Mouse (Mus musculus): Measurements from ENCODE around the gene Pknox1. TPM values are rescaled to one million over a fixed set of nuclear protein-coding genes. Genes with fewer than 3 reads are reported as not detected.
"Not testable (repeated sequence)": the region's sequence is repeated elsewhere in the genome, so short reads cannot be mapped to it uniquely, and the experiment has no call there.

The Pknox1 gene
- polyA plus RNA-seq, 1 experiment from 2014 or later: 36.7 TPM

GRCm38 (mm10) chr17:31580344-31580743, 15.8 kb downstream of the Pknox1 start:
- no peak for ATAC-seq (ENCODE audit: low FRiP score, low read depth)
- WGBS: 31% methylated on average over 3 of the region's 3 CpGs
- Histone ChIP-seq H3K9me3 (no peaks in the 10 kb centered on the region), H3K27ac (replicated peaks) (peak overlapping the region; percentile 55), H3K4me1 (replicated peaks) (peaks cover 15% of the 10 kb centered on the region), H3K4me3 (no peak overlapping the region), H3K27me3 (no peaks in the 10 kb centered on the region), H3K9ac (no peak overlapping the region), H3K36me3 (peaks cover 7% of the 10 kb centered on the region), H3K4me2 (no peak overlapping the region)

GRCm38 (mm10) chr17:31583185-31583584, 18.7 kb downstream of the Pknox1 start:
- Histone ChIP-seq H3K27ac (replicated peaks) (no peak overlapping the region), H3K36me3 (peaks cover 10% of the 10 kb centered on the region), H3K4me1 (replicated peaks) (peaks cover 15% of the 10 kb centered on the region), H3K27me3 (no peaks in the 10 kb centered on the region), H3K9me3 (no peaks in the 10 kb centered on the region), H3K4me2 (no peak overlapping the region), H3K4me3 (no peak overlapping the region), H3K9ac (no peak overlapping the region)
- WGBS: 66% methylated on average over 3 of the region's 3 CpGs
- no peak for ATAC-seq (ENCODE audit: low FRiP score, low read depth)

- Histone ChIP-seq H3K4me3 (no peak overlapping the region), H3K27me3 (no peaks in the 10 kb centered on the region), H3K9me3 (no peaks in the 10 kb centered on the region), H3K4me1 (replicated peaks) (peaks cover 15% of the 10 kb centered on the region), H3K4me2 (no peak overlapping the region), H3K36me3 (peaks cover 15% of the 10 kb centered on the region), H3K9ac (no peak overlapping the region), H3K27ac (replicated peaks) (no peak overlapping the region)
- 84% methylated on average over 6 of the region's 6 CpGs for WGBS
- no peak for ATAC-seq (ENCODE audit: low FRiP score, low read depth)
These were observed 19.2 kb downstream of the Pknox1 start for GRCm38 (mm10) chr17:31583781-31584180.

- no peaks in the 10 kb centered on the region for H3K9me3 ChIP-seq
- no peaks in the 10 kb centered on the region for H3K27me3 ChIP-seq
- no peak overlapping the region for H3K4me3 ChIP-seq
- H3K27ac ChIP-seq (replicated peaks): no peak overlapping the region
- H3K4me2 ChIP-seq: no peak overlapping the region
- WGBS: 84% methylated on average over 7 of the region's 7 CpGs
- peaks cover 37% of the 10 kb centered on the region for H3K36me3 ChIP-seq
- no peak overlapping the region for H3K9ac ChIP-seq
- no peak for ATAC-seq (ENCODE audit: low FRiP score, low read depth)
- no peaks in the 10 kb centered on the region for H3K4me1 ChIP-seq (replicated peaks)
These were observed 23.6 kb downstream of the Pknox1 start for GRCm38 (mm10) chr17:31588115-31588514.

GRCm38 (mm10) chr17:31588726-31589125, 24.2 kb downstream of the Pknox1 start:
- Histone ChIP-seq H3K4me2 (no peak overlapping the region), H3K36me3 (peaks cover 37% of the 10 kb centered on the region), H3K27ac (replicated peaks) (no peak overlapping the region), H3K4me1 (replicated peaks) (no peaks in the 10 kb centered on the region), H3K9ac (no peak overlapping the region), H3K4me3 (no peak overlapping the region), H3K27me3 (no peaks in the 10 kb centered on the region), H3K9me3 (no peaks in the 10 kb centered on the region)
- no peak for ATAC-seq (ENCODE audit: low FRiP score, low read depth)
- 88% methylated on average over 4 of the region's 4 CpGs for WGBS

- H3K4me1 ChIP-seq (replicated peaks): peaks cover 5% of the 10 kb centered on the region; the same call in 1 of the 2 replicates
- H3K27ac ChIP-seq (replicated peaks): no peak overlapping the region
- no peak for ATAC-seq (ENCODE audit: low FRiP score, low read depth)
- no peak overlapping the region for H3K4me3 ChIP-seq
- 87% methylated on average over 11 of the region's 11 CpGs for WGBS
- no peak overlapping the region for H3K9ac ChIP-seq
- no peaks in the 10 kb centered on the region for H3K27me3 ChIP-seq
- no peak overlapping the region for H3K4me2 ChIP-seq
- H3K36me3 ChIP-seq: peaks cover 31% of the 10 kb centered on the region
- no peaks in the 10 kb centered on the region for H3K9me3 ChIP-seq
These were observed 26.3 kb downstream of the Pknox1 start for GRCm38 (mm10) chr17:31590846-31591245.

- Histone ChIP-seq H3K9me3 (no peaks in the 10 kb centered on the region), H3K27me3 (no peaks in the 10 kb centered on the region), H3K27ac (replicated peaks) (peak overlapping the region; percentile 64), H3K4me1 (replicated peaks) (peaks cover 5% of the 10 kb centered on the region; the same call in 1 of the 2 replicates), H3K9ac (no peak overlapping the region), H3K36me3 (peaks cover 39% of the 10 kb centered on the region), H3K4me3 (no peak overlapping the region), H3K4me2 (no peak overlapping the region)
- ATAC-seq (ENCODE audit: low FRiP score, low read depth): no peak
- WGBS: 80% methylated on average over 7 of the region's 7 CpGs
These were observed 30.1 kb downstream of the Pknox1 start for GRCm38 (mm10) chr17:31594590-31594989.

GRCm38 (mm10) chr17:31595077-31595476, 30.5 kb downstream of the Pknox1 start:
- Histone ChIP-seq H3K9me3 (no peaks in the 10 kb centered on the region), H3K9ac (no peak overlapping the region), H3K36me3 (peaks cover 43% of the 10 kb centered on the region), H3K27ac (replicated peaks) (peak overlapping the region; percentile 64), H3K4me1 (replicated peaks) (peaks cover 5% of the 10 kb centered on the region; the same call in 1 of the 2 replicates), H3K27me3 (no peaks in the 10 kb centered on the region), H3K4me3 (no peak overlapping the region), H3K4me2 (no peak overlapping the region)
- WGBS: 60% methylated on average over 5 of the region's 5 CpGs
- ATAC-seq (ENCODE audit: low FRiP score, low read depth): no peak

GRCm38 (mm10) chr17:31597957-31598356, 33.4 kb downstream of the Pknox1 start:
- Histone ChIP-seq H3K36me3 (peaks cover 44% of the 10 kb centered on the region), H3K4me3 (no peak overlapping the region), H3K27ac (replicated peaks) (no peak overlapping the region), H3K4me1 (replicated peaks) (peaks cover 5% of the 10 kb centered on the region; the same call in 1 of the 2 replicates), H3K27me3 (no peaks in the 10 kb centered on the region), H3K4me2 (no peak overlapping the region), H3K9ac (no peak overlapping the region), H3K9me3 (no peaks in the 10 kb centered on the region)
- no peak for ATAC-seq (ENCODE audit: low FRiP score, low read depth)
- WGBS: 93% methylated on average over 9 of the region's 9 CpGs

- H3K4me3 ChIP-seq: no peak overlapping the region
- 90% methylated on average over 8 of the region's 8 CpGs for WGBS
- H3K4me1 ChIP-seq (replicated peaks): peaks cover 5% of the 10 kb centered on the region; the same call in 1 of the 2 replicates
- H3K9me3 ChIP-seq: no peaks in the 10 kb centered on the region
- H3K27ac ChIP-seq (replicated peaks): no peak overlapping the region
- H3K9ac ChIP-seq: no peak overlapping the region
- peaks cover 50% of the 10 kb centered on the region for H3K36me3 ChIP-seq
- H3K27me3 ChIP-seq: no peaks in the 10 kb centered on the region
- H3K4me2 ChIP-seq: no peak overlapping the region
- ATAC-seq (ENCODE audit: low FRiP score, low read depth): no peak
These were observed 34.1 kb downstream of the Pknox1 start for GRCm38 (mm10) chr17:31598593-31598992.

GRCm38 (mm10) chr17:31606424-31606823, 41.9 kb downstream of the Pknox1 start:
- Histone ChIP-seq H3K4me2 (no peak overlapping the region), H3K36me3 (peaks cover 35% of the 10 kb centered on the region), H3K27me3 (no peaks in the 10 kb centered on the region), H3K9ac (no peak overlapping the region), H3K4me1 (replicated peaks) (no peaks in the 10 kb centered on the region), H3K27ac (replicated peaks) (no peak overlapping the region), H3K4me3 (no peak overlapping the region), H3K9me3 (no peaks in the 10 kb centered on the region)
- ATAC-seq (ENCODE audit: low FRiP score, low read depth): no peak
- 84% methylated on average over 7 of the region's 7 CpGs for WGBS

GRCm38 (mm10) chr17:31607256-31607951, 42.9 kb downstream of the Pknox1 start:
- Histone ChIP-seq H3K27me3 (no peaks in the 10 kb centered on the region), H3K4me1 (replicated peaks) (no peaks in the 10 kb centered on the region), H3K4me3 (no peak overlapping the region), H3K36me3 (peaks cover 28% of the 10 kb centered on the region), H3K9me3 (no peaks in the 10 kb centered on the region), H3K27ac (replicated peaks) (no peak overlapping the region), H3K9ac (no peak overlapping the region), H3K4me2 (no peak overlapping the region)
- WGBS: 77% methylated on average over 8 of the region's 8 CpGs
- no peak for ATAC-seq (ENCODE audit: low FRiP score, low read depth)

- H3K36me3 ChIP-seq: peaks cover 13% of the 10 kb centered on the region
- not testable (repeated sequence) for H3K4me2 ChIP-seq; H3K9ac ChIP-seq; H3K27ac ChIP-seq (replicated peaks); H3K4me3 ChIP-seq; H3K27me3 ChIP-seq; ATAC-seq (ENCODE audit: low FRiP score, low read depth); H3K4me1 ChIP-seq (replicated peaks); H3K9me3 ChIP-seq
- WGBS: 95% methylated on average over 3 of the region's 3 CpGs
These were observed 44.6 kb downstream of the Pknox1 start for GRCm38 (mm10) chr17:31609173-31609572.
